Mouse (Mus musculus) testis, adult 2 months (tissue): ENCODE measurements around the gene Fto. TPM values are rescaled to one million over a fixed set of nuclear protein-coding genes. Genes with fewer than 3 reads are reported as not detected.

Source experiments
- H3K27ac ChIP-seq: fragments of 200-500 bp; 2 replicates; pipeline ENCODE4 v1.5.1; 2012; ENCODE audit warnings: low read depth, low read length; ENCODE audit not compliant: control insufficient read depth, insufficient read depth
- H3K27me3 ChIP-seq: fragments of 200-500 bp; 2 replicates; pipeline ENCODE4 v1.6.1; 2012; ENCODE audit warnings: mild to moderate bottlenecking, low read length, moderate library complexity; ENCODE audit not compliant: control insufficient read depth, insufficient read depth
- H3K36me3 ChIP-seq: fragments of 200-500 bp; 2 replicates; pipeline ENCODE4 v1.6.1; 2012; ENCODE audit warnings: mild to moderate bottlenecking, low read length; ENCODE audit not compliant: control insufficient read depth, insufficient read depth
- H3K4me1 ChIP-seq: fragments of 200-500 bp; 2 replicates; pipeline ENCODE4 v1.6.1; 2012; ENCODE audit warnings: low read length; ENCODE audit not compliant: control insufficient read depth, insufficient read depth
- H3K4me3 ChIP-seq: fragments of 200-500 bp; 2 replicates; pipeline ENCODE4 v1.5.1; 2012; ENCODE audit warnings: low read depth, mild to moderate bottlenecking, low read length, moderate library complexity, mixed read lengths; ENCODE audit not compliant: control insufficient read depth
- CTCF ChIP-seq: fragments of 200-500 bp; IDR thresholded peaks from 2 replicates; pipeline ENCODE4 v1.5.1; 2012; ENCODE audit warnings: low read depth, mild to moderate bottlenecking, inconsistent platforms, low read length, moderate library complexity; ENCODE audit not compliant: control insufficient read depth, insufficient read depth, insufficient replicate concordance
- POLR2A ChIP-seq: fragments of 200-500 bp; IDR thresholded peaks from 2 replicates; pipeline ENCODE4 v1.6.1; 2012; ENCODE audit warnings: low read depth, mild to moderate bottlenecking, inconsistent platforms, low read length, moderate library complexity; ENCODE audit not compliant: control insufficient read depth
- polyA plus RNA-seq: library from polyadenylated mRNA; depleted of rRNA; stranded (reverse); fragments of >200 nt; gene quantifications from 2 replicates; pipeline ENCODE4 v1.2.3, GENCODE M21; 2012

Gene Fto
- polyA plus RNA-seq, 1 experiment = 56.4 TPM

DNA sequence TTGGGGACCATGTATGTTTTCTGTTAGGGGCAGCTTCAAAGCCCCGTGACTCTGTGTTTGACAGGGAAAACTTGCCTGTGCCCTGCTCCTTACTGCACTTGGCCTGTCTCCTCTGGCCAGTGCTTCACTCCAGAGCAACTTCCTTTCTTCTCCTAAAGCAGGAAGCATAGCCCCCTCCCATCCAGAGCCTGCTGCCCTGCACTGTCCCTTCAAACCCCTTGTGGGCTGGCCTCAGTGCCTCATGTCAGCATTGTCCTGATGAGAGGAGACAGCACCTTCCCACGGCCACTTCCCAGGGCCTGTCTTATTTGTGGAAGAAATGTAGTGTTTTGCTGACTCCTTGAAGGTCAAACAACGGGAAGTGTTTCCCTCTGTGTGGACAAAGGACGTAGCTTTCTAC lies 195.0 kb downstream of the Fto start:
- no peaks in the 10 kb centered on the region for H3K4me1 ChIP-seq
- TF ChIP-seq CTCF (no peak), POLR2A (no peak)
- H3K27me3 ChIP-seq = no peaks in the 10 kb centered on the region
- no peak overlapping the region for H3K27ac ChIP-seq
- no peak overlapping the region for H3K4me3 ChIP-seq
- no peaks in the 10 kb centered on the region for H3K36me3 ChIP-seq

DNA sequence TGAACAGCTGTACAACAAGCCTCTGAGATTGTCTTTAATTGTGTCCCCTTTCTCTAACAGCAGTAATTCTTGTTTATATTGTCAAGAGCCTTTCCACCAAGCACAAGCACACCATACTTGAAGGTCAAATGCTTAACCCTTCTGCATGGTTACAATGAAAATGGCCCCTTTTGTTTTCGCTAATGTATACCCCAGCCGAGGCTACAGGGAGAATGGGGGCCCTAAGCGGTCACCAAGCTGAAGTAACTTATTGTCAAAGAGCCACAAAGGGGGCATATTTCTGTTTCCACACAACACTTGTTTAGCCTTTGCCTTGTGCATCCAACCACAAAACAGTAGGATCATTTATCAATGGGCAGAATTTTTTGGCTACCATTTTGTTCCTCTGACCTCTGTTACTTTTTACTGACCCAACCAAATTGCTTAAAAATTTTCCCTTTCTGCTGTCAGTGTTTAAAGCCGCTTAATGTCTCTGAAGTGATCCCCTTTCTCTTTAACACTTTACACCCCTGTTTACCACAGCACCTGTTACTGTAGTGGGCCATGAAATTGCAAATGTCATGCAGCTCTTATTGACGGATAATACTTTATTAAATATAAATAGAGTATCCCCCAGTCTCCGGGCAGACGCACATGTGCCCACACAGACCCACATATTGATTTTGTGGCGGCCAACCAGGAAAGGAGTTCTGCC lies 196.0 kb downstream of the Fto start:
- Histone ChIP-seq H3K27ac (no peak overlapping the region), H3K4me3 (no peak overlapping the region), H3K36me3 (no peaks in the 10 kb centered on the region), H3K4me1 (no peaks in the 10 kb centered on the region), H3K27me3 (no peaks in the 10 kb centered on the region)
- TF ChIP-seq CTCF = no peak
- TF ChIP-seq POLR2A = no peak

DNA sequence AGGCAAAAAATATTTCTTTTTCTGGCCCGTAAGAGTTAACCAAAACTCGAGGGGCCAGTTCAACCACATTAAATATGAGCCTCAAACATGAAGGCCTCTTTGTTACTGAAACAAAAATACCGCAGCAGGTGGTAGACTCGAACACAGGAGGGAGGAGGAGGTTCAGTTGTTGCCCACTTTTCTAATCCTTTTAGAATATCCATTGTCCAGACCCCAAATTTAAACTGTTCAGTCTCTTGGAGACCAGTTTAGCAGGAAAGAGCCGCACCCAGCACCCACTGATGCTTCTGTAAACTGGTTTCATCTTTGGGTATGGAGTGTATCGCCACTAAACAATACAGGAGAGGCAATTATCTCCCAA lies 196.6 kb downstream of the Fto start:
- Histone ChIP-seq H3K4me1 (no peaks in the 10 kb centered on the region), H3K4me3 (no peak overlapping the region), H3K36me3 (no peaks in the 10 kb centered on the region), H3K27me3 (no peaks in the 10 kb centered on the region), H3K27ac (no peak overlapping the region)
- TF ChIP-seq POLR2A (no peak), CTCF (no peak)

DNA sequence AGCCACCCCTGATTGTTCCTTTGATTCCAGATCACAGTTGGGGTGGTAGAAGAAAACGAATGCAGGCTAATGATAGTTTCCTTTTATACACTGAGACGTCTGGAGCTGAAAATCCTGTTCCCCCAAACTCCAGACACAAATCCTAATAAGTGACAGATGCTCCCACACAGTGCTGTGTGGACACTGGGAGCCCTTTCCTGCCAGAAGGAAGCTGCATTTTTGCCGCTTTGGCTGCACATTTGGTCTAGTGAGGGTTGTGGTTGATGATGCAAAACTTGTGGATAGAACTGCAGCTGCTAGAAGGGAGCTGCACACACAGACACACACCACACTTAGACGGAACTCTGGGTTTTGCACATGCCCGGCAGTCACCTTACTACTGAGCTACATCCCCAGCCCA lies 197.4 kb downstream of the Fto start:
- Histone ChIP-seq H3K27me3 (no peaks in the 10 kb centered on the region), H3K4me3 (no peak overlapping the region), H3K27ac (no peak overlapping the region), H3K4me1 (no peaks in the 10 kb centered on the region), H3K36me3 (no peaks in the 10 kb centered on the region)
- no peak for TF ChIP-seq CTCF
- no peak for TF ChIP-seq POLR2A

DNA sequence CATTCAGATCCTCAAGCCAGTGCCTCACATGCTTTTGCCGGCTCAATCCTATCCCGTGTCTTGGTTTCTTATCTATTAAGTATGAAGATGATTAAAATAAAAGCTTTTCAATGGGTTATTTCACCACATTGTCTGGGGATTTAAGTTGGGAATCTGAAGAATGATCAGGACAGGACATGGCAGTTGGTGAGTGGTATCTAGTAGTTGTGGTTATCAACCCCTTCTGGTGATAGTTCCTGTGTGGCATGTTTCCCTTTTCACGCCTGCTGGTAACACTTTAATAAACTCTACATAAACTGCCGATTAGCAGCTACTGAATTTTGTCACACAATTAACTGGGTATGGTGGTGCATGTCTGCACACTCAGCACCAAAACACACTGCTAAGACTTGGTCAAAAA lies 198.6 kb downstream of the Fto start:
- H3K27me3 ChIP-seq = no peaks in the 10 kb centered on the region
- H3K4me1 ChIP-seq = no peaks in the 10 kb centered on the region
- no peak overlapping the region for H3K4me3 ChIP-seq
- no peak for TF ChIP-seq POLR2A
- no peak overlapping the region for H3K27ac ChIP-seq
- no peaks in the 10 kb centered on the region for H3K36me3 ChIP-seq

DNA sequence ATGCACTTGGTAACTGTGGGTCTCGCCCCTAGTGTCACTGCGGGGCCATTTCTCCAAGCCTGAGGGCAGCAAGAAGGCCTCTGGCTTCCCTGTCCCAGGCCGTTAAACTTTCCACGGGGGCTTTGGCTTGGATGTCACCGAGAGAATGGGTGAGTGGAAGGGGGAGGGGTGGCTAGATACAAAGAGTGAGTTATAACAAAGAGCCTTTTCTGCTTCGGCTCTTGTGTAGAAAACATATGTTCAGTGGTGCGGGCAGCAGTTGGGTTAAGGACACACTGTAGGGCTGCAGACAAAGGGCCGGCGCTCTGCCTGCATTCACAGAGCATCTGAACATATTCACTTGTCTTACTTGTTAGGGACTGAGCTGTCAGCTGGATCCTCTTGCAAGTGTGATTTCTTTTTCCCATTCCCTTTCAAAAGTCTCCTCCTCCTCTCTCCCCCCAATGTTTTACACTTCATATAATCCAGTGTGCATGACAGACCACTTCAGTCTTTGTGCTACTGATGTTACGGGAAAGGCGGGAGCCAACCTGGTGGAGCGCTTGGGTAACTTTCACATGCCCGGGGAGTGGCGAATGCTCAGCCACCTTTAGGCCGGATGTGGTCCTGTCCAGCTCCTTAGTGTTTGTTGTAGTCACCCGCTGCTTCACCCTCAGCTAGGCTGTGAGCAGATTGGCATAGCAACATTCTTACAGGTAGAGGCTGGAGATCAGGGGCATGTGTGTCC lies 201.6 kb downstream of the Fto start:
- no peak overlapping the region for H3K4me3 ChIP-seq
- no peak for TF ChIP-seq POLR2A
- no peak for TF ChIP-seq CTCF
- no peaks in the 10 kb centered on the region for H3K4me1 ChIP-seq
- no peak overlapping the region for H3K27ac ChIP-seq
- no peaks in the 10 kb centered on the region for H3K27me3 ChIP-seq
- no peaks in the 10 kb centered on the region for H3K36me3 ChIP-seq

DNA sequence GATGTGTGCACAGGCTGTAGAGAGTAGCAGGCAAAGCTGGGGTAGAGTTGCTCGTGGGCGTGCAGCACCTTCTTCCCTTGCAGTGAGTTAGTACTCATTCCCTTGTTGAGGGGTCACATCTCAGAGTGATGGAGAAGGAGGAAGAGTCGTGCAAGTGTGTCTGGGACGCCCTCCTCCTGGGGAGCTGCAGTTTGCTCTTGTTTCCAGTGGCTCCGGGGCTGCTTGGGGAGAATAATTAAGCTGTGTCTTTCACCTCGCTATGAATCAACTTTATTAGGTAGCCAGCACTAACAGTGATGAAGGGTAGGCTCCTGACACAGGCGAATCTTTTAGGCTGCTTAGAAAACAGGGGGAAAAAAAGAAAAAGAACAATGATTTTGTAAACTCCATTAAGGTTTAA lies 203.1 kb downstream of the Fto start:
- Histone ChIP-seq H3K4me1 (no peaks in the 10 kb centered on the region), H3K27ac (no peak overlapping the region), H3K4me3 (no peak overlapping the region), H3K36me3 (no peaks in the 10 kb centered on the region), H3K27me3 (no peaks in the 10 kb centered on the region)
- TF ChIP-seq POLR2A (no peak), CTCF (no peak)
